Mouse (Mus musculus): Measurements from ENCODE around the gene Slitrk3. TPM values are rescaled to one million over a fixed set of nuclear protein-coding genes. Genes with fewer than 3 reads are reported as not detected.
"Not testable (repeated sequence)": the region's sequence is repeated elsewhere in the genome, so short reads cannot be mapped to it uniquely, and the experiment has no call there.

Slitrk3 gene
- 10 to 100 TPM; 85.4 to 94.0 TPM for total RNA-seq (2021)
- long read RNA-seq, experiment 1, full-length matches to known transcripts: 1 of 5 reads
- long read RNA-seq, experiment 1, partial matches to known transcripts: 0 of 5 reads
- long read RNA-seq, experiment 1, other reads (novel, unspliced or antisense): 4 of 5 reads
- long read RNA-seq, experiment 2, full-length matches to known transcripts: 5 of 13 reads
- long read RNA-seq, experiment 2, partial matches to known transcripts: 0 of 13 reads
- long read RNA-seq, experiment 2, other reads (novel, unspliced or antisense): 8 of 13 reads

GRCm38 (mm10) chr3:73057197-73057811 is at the start of gene Slitrk3:
TSS of gene Slitrk3 (minus strand) at chr3:73057803.
- peak; percentile 74 to 79 for DNase-seq (ENCODE audit: low spot score in 2 of 2)

DNA sequence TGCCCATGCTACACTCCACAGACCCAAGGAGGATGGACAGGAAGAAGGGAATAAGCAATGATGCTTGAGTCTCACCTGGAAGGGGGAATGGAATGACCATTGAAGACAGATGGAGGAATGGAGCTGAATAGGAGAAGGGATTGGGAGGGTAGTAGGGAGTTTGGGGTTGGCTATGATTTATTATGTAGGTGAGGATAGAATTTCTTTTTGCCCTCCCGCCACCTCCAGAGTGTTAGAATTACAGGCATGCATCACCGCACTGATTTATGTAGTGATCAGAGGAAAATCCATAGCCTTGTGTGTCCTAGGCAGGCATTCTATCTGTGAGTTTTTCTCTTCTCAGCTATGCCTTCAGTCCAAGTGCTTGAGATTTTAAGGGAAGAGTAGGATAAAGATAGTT is 36.8 kb upstream of the Slitrk3 start:
- DNase-seq (ENCODE audit: low spot score in 2 of 2): not testable (repeated sequence)

- DNase-seq (ENCODE audit: low spot score in 2 of 2): no peak
Observed at GRCm38 (mm10) chr3:73084620-73085019, 27.0 kb upstream of the Slitrk3 start.

DNA sequence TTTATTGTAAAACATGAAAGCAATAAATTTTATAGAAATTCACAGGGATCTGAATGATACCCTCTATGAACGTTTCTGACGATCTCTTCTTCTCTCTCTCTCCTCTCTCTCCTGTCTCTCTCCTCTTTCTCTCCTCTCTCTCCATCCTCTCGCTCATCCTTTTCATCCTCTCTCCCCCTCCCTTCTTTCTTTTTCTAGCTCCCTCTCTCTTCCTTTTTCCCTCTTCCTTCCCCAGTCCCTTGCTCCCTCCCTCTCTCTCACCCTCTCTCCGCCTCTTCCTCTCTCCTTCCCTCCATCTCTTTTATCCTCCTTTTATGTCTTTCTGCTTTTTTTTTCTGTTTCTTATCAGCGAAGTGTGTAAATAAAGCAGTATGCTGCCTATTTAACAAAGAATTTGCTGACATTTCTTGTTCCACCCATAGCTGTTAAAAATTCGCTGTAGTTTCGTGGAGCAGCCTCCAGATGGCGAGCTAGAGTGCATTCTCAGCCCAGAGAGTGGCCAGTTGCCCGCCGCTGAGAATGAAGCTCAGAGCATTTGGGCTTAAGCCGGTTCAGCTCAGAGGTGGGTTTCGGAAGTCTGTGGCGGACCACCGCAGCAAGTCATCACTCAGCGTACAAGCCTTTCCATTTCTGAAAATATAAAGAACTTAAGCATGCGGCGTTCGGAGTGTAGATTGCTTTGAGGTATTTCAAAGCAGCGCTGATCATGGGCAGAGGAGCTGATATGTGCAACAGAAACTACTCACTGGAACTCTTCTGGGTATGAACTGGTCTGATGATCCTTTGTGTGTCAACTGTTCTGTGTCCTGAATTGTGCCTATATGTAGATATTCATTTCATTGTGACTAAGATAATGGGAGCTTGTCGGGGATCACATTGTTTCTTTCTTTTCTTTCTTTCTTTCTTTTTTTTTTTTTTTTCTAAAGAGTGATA is 8.5 kb upstream of the Slitrk3 start:
- DNase-seq (ENCODE audit: low spot score in 2 of 2): peak; percentile 87 to 89

DNA sequence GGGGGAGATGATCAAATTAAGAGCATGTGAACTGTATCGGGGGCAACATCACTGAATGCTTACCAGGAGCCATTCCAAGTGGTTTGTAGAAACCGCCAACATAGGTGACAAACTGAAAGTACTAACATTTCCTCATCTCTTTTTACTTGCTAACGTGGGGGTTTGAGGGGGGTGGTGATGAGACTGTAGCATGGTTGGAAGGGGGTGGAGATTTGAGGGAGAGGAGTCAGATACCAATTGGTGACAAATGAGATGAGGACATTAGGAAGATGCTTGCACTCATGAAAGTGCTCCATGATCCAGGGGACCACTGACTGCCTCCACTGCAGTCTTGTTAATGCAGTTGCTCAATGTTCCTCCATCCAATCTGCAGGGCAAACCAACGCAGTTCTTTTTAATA is 587 bp upstream of the Slitrk3 start:
- DNase-seq (ENCODE audit: low spot score in 2 of 2): peak in 1 of 2 experiments; percentile 33

DNA sequence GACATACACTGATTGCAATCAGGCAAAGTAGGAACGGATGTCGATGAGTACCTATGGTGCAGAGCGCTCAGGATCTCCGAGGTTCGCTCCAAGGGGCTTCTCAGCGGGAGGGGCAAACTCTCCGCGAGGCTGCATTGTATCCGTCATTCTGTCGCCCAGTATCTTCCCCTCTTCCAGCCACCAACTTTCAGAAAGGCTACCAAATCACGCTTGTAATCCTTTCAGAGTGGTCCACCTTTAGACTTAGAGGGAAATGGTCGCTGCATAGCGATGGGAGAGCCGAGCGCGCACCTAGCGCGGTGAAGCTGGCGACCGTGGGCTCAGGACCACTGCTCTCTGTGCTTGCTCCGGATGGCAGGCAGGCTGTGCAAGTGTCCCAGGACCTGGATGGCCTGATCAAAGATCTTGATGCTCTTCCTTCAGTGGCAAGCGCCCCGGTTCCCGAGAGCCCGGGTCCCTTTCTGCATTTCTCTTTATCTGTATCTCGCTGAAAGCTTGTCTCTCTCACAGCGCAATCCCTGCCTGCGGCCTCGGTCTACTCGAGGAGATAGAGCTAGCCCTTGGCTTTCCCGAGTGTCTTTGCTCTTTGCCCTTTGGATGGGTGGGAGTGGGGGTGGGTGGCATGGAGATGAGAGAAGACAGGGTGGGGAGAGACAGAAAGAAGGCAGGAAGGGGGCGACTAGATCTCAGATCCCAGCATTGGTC is 959 bp downstream of the Slitrk3 start:
- DNase-seq (ENCODE audit: low spot score in 2 of 2): peak in 1 of 2 experiments; percentile 29

GRCm38 (mm10) chr3:73056044-73056438 is 1.6 kb downstream of the Slitrk3 start:
- peak in 1 of 2 experiments; percentile 15 for DNase-seq (ENCODE audit: low spot score in 2 of 2)

DNA sequence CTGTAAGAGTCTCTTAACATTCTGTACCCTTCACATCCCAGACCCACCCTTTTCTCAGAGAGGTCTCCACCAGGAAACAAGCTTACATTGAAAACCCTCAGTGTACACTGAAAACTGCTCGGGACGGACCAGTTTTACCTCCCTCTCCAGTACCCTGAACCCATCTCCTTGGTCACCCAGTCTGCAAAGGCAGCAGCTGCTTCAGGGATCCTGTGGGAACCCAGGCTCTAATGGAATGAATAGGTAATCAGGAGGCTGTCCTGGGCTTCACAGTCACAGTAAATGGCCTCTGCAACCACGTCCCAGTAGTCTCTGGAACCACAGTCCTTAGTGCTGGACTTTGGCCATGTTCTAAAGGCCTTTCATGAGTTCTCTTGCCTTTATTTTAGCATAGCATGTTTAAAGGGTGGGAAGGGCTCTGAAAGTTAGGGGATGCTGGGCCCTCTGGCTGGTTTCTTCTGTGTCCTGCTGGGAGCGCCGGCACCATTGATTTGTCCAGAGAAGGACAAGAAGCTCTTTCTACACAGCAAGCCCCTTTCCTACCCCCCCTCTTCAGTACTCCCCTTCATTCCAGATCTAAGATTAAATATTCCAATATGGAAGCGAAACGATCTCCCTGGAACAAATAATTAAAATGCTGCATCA is 2.1 kb downstream of the Slitrk3 start:
- peak in 1 of 2 experiments; percentile 26 for DNase-seq (ENCODE audit: low spot score in 2 of 2)

DNA sequence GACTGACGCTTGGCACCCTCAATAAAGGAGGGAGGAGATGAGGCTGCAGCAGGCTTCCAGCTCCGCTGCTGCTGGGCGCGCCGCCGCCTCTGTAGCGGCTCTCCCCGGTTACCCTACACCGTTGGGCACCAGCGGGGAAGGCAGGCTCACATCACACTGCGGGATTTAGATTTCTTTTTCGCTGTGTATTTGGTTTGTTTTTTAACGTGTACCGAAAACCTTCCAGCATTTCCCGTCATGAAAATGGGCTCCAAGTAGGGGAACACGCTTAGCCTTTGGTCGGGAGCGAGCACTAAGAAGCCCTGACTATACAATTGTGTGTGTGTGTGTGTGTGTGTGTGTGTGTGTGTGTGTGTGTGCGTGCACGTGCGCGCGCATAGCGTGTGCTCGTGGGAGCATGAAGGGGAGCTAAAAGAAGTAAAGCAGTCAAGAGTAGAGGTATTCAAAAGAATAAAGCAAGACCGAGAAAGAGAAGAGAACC is 4.1 kb downstream of the Slitrk3 start:
- DNase-seq (ENCODE audit: low spot score in 2 of 2): peak in 1 of 2 experiments; percentile 48

GRCm38 (mm10) chr3:73046248-73046647 is 11.4 kb downstream of the Slitrk3 start:
- DNase-seq (ENCODE audit: low spot score in 2 of 2): peak in 1 of 2 experiments; percentile 67

GRCm38 (mm10) chr3:73042256-73042655 is 15.3 kb downstream of the Slitrk3 start:
- DNase-seq (ENCODE audit: low spot score in 2 of 2): no peak

DNA sequence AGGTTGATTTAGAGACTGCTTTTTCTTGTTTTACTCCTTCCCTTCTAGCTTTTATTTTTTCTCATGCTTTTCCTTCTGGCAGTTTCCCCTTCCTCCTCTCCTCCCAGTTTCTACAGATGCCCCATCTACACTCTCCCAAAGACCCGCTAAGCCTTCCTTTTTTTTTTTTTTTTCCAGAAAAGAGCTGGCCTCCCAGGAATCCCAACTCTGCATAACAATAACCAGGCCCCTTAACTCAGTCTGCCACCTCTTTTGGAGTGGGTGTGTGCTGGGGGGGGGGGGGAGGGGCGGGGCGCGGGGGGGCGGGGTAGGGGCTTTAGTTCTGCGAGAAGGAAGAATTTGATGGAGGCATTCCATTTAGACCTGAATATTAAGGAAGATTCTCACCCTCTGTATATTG is 51.6 kb downstream of the Slitrk3 start:
- no peak for DNase-seq (ENCODE audit: low spot score in 2 of 2)

DNA sequence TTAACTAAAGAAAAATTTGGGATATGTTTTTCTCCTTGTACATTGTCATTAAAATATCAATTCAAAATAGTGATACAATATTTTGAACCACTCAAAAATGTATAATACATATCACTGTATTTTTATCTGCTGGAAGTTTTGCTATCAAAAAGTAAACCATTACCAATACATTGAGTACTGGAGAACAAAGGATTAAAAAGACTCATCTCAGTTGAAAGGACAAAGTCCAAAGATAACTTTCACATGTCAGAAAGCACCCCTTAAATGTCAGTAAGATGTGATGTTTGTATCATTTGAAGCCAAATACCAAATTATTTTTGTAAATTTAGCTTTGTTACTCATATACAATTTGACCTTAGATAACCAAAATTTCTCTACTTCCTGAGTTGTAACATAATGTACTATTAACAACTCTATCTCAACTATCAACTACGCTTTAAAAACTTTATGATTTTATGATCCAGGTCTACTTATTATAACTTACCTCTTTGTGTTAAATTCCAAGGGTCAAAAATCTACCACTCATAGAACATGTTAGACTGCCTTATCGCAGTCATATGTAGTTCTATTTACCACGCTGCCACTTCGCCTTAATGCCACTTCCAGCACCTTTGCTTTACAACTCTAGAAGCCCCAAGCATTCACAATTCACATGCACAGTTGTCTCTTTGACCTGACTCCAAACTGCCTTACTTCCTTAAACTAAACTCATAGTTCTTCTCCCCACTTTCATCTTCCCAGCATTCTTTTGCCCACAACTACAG is 54.5 kb downstream of the Slitrk3 start:
- DNase-seq (ENCODE audit: low spot score in 2 of 2): no peak

- no peak for DNase-seq (ENCODE audit: low spot score in 2 of 2)
Observed at GRCm38 (mm10) chr3:72997517-72997916, 60.1 kb downstream of the Slitrk3 start.

Other genes starting within 250 kb of the Slitrk3 start
- under 1 TPM; 0.10 to 0.30 TPM for gene Sis, start 89.9 kb downstream of the Slitrk3 start, total RNA-seq (2021)

Data from layer of hippocampus, postnatal 14 days (tissue).